Mouse (Mus musculus) kidney, adult 10 weeks (tissue): ENCODE measurements around the gene Ppp3cb. TPM values are rescaled to one million over a fixed set of nuclear protein-coding genes. Genes with fewer than 3 reads are reported as not detected.

Source experiments
- polyA plus RNA-seq: library from polyadenylated mRNA; stranded (reverse); fragments of 350-450 nt; fragmentation: Illumina TruSeq; extraction: RNeasy Lipid Tissue Mini Kit (QIAGEN cat#74804); gene quantifications from one replicate; pipeline ENCODE4 v1.2.3, GENCODE M21; 2014; ENCODE audit warnings: low read depth, low replicate concordance

Gene Ppp3cb
- 141 TPM for polyA plus RNA-seq

DNA sequence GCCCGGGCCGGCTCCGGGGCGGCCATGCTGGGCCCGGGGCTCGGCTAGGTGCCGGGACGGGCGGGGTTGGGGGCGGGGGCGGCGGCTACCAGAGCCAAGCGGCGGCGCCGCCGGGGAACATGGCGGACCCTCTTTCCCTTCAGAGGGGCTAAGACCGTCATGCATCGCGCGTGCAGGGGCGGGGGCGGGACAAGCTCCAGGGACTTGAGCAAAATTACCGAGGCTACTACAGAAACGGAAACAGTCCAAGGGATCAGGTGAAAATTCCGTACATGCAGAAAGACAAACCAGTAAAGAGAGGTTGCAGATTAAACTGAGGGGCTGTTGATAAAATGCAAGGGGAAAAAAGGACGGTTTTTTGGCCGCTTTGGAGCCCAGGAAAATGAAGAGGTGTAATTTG lies at the start of gene Ppp3cb:
Gene Ppp3cb (minus strand): TSS at position 159 of the 400 bp plus-strand sequence.

DNA sequence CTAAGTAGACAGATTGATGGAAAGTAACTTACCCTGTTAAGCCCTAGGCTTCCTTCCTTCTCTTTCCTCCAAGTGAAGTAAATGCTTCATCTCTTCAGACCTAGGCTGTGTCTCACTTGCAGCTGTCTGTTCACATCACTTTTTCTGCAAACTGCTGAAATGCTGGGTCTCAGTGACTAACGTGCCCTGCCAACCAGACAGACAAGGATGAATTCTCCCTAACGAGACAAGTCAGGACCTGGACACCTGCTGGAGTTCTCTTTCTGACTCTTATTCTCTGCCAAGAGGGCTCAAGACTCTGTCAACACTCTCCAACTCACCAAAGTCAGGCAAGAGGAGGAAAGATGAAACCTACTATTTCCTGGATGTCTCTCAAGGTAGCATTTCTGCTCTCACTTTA lies 49.8 kb downstream of the Ppp3cb start, which contains the start of gene Mss51:
Gene Mss51 (minus strand): TSS at position 299 of the 400 bp plus-strand sequence.

DNA sequence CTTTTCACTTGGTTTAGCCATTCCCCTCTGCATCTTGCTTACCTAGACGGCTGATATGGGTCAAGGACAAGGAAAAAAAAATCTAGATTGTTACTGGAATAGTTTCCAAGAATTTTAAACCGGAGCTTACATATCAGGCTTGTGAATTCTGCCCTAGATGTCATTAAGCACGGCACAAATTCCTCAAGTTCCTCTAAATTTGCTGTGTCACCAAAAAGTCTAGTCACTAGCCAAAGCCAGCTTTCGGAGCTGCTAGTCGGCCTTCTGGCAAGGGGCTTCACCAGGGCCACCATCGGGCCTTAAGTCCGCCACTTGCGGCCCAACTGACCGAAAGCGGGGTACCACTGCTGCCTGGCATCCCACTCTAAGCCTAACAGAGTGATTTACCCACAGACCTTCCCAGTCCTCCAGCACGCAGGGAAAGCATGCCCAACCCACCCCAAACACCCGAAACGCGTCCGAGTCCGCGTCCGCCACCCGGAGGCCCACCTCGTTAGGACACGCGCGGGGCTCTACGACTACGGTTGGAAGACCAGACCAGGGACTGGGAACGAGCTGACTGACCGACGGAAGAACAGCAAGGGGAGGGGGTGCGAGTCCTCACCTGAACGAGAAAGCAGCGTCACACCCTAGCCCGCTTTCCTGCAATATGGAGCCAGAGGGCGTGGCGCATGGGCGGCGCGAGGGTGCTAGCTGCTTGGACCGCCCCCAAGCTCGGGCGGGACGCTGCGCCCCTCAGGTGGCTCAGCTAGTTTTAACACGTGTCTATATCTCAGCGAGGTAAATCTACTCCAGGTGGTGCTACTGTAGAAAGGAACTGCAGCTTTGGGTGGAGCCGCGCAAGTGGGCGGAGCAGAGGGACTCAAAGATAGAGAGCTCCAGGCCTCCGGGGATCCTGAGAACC lies 66.8 kb downstream of the Ppp3cb start, which contains the start of gene Anxa7:
Gene Anxa7 (minus strand): TSS at position 843 of the 904 bp plus-strand sequence.

DNA sequence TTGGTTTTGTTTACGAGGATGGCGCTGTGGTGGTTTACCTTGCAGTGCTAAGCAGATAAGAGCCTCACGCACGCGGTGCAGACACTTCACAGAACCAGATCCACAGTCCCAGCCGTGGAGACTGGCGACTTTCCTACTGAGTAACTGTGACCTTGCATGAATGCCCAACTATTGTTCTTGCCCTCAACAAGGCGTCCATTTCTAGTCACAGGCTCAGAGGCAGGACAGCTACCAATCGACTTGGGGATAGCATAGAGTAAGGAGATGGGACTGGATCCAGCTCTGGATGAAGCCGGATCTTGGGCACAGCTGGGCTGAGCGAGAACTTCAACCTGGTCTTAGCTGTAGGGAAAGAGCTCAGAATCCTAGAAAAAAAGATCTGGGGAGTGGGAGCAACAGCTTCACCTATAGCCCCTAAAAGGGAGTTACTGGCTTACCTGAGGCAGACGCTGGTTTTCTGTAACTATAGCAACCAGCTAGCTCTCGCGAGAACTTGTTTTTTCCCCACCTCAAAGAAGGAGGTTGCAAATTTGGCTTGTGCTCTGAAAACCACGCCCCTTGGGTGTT lies 94.5 kb downstream of the Ppp3cb start, which contains the start of gene Cfap70:
Gene Cfap70 (minus strand): TSS at position 462 of the 567 bp plus-strand sequence.

Other genes starting within 250 kb of the Ppp3cb start
- 22.5 TPM for gene Ecd, start 198.5 kb downstream of the Ppp3cb start, polyA plus RNA-seq
- 42.3 TPM for gene Fam149b, start 198.4 kb downstream of the Ppp3cb start, polyA plus RNA-seq
- 74.1 TPM for gene Dnajc9, start 157.7 kb downstream of the Ppp3cb start, polyA plus RNA-seq
- gene Mrps16, start 152.9 kb downstream of the Ppp3cb start, polyA plus RNA-seq = 9.8 TPM
- 3.4 TPM for gene Cfap70, start 94.3 kb downstream of the Ppp3cb start, polyA plus RNA-seq
- 124 TPM for gene Anxa7, start 66.4 kb downstream of the Ppp3cb start, polyA plus RNA-seq
- 0.49 TPM for gene Mss51, start 49.7 kb downstream of the Ppp3cb start, polyA plus RNA-seq
- gene Usp54, start 94.5 kb upstream of the Ppp3cb start, polyA plus RNA-seq = 8.3 TPM
- gene Myoz1, start 110.0 kb upstream of the Ppp3cb start, polyA plus RNA-seq = not detected
- gene Synpo2l, start 121.8 kb upstream of the Ppp3cb start, polyA plus RNA-seq = 0.32 TPM
- 49.6 TPM for gene Sec24c, start 127.7 kb upstream of the Ppp3cb start, polyA plus RNA-seq
- 17.6 TPM for gene Fut11, start 148.4 kb upstream of the Ppp3cb start, polyA plus RNA-seq
- 164 TPM for gene Chchd1, start 156.4 kb upstream of the Ppp3cb start, polyA plus RNA-seq
- gene Zswim8, start 161.0 kb upstream of the Ppp3cb start, polyA plus RNA-seq = 3.2 TPM
- gene Ndst2, start 188.0 kb upstream of the Ppp3cb start, polyA plus RNA-seq = 1.3 TPM
- 14.7 TPM for gene Camk2g, start 247.5 kb upstream of the Ppp3cb start, polyA plus RNA-seq